Mouse (Mus musculus) forebrain, embryonic 12.5 days (tissue): ENCODE measurements around the gene Ccdc36. TPM values are rescaled to one million over a fixed set of nuclear protein-coding genes. Genes with fewer than 3 reads are reported as not detected.
A peak's percentile ranks its signal among the peaks of the same experiment; 100 is the strongest.

Experiments
- ATAC-seq: fragments of 200-750 bp; cut with Nextera tagmentation; 2 replicates; pipeline ENCODE4 v1.8.0; 2017; ENCODE audit warnings: moderate TSS enrichment; ENCODE audit not compliant: low FRiP score
- H3K27ac ChIP-seq: fragments of 300-500 bp; sonication (generic); 2 replicates; pipeline ENCODE4 v1.5.1; 2016; ENCODE audit warnings: mild to moderate bottlenecking
- H3K27me3 ChIP-seq: fragments of 300-500 bp; sonication (generic); 2 replicates; pipeline ENCODE4 v1.6.1; 2016; ENCODE audit warnings: mild to moderate bottlenecking
- H3K36me3 ChIP-seq: fragments of 300-500 bp; sonication (generic); replicated peaks from 2 replicates; pipeline ENCODE4 v1.6.1; 2016; ENCODE audit warnings: mild to moderate bottlenecking
- H3K4me1 ChIP-seq: fragments of 300-500 bp; sonication (generic); 2 replicates; pipeline ENCODE4 v1.6.1; 2016
- H3K4me2 ChIP-seq: fragments of 300-500 bp; sonication (generic); 2 replicates; pipeline ENCODE4 v1.6.1; 2016; ENCODE audit warnings: mild to moderate bottlenecking, moderate library complexity
- H3K4me3 ChIP-seq: fragments of 300-500 bp; sonication (generic); replicated peaks from 2 replicates; pipeline ENCODE4 v1.5.1; 2016; ENCODE audit warnings: mild to moderate bottlenecking
- H3K9ac ChIP-seq: fragments of 300-500 bp; sonication (generic); 2 replicates; pipeline ENCODE4 v1.6.1; 2016; ENCODE audit warnings: mild to moderate bottlenecking
- H3K9me3 ChIP-seq: fragments of 300-500 bp; sonication (generic); 2 replicates; pipeline ENCODE4 v1.6.1; 2016
- WGBS: fragments of 180-500 bp; shearing (Covaris S2); methylation state at CpG from one replicate; pipeline ENCODE4 v1.1.7; 2016; 5-methylcytosine and 5-hydroxymethylcytosine counted together
- polyA plus RNA-seq: library from polyadenylated mRNA; unstranded; fragments of >200 nt; fragmentation: Nextera tagmentation; extraction: Ambion mirVana; gene quantifications from 2 replicates; pipeline ENCODE4 v1.2.1, GENCODE M21; 2016

Ccdc36 gene
- 1.1 and 1.4 TPM in 2 replicates for polyA plus RNA-seq

DNA sequence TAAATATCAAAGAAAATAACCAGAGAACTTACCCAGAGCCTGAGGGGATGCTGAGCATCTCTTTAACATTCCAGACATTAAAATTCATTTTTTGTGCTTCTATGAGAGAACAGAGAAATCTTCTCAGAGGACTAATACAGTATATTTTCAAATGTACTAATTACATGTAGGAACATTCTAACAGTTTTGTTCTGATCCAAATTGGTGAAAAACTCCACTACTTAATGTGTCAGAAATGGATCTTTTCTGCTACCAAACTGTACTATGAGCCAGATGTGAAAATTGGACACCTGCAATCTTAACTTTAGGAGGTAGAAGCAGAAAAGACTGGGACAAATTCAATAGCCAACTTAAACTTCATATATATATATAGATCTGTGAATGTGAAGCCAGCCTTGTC lies at the start of gene Ccdc36:
TSS of gene Ccdc36 (minus strand) at position 101 of the 400 bp plus-strand sequence.
- Histone ChIP-seq H3K4me2 (no peak within 1 kb of the TSS), H3K4me3 (no peak within 1 kb of the TSS), H3K27me3 (no peaks in the 10 kb centered on the region), H3K4me1 (no peaks in the 10 kb centered on the region; the same call in 1 of the 2 replicates), H3K9ac (no peak within 1 kb of the TSS), H3K36me3 (no peaks in the 10 kb centered on the region), H3K9me3 (no peaks in the 10 kb centered on the region), H3K27ac (no peak within 1 kb of the TSS)
- ATAC-seq: no peak

DNA sequence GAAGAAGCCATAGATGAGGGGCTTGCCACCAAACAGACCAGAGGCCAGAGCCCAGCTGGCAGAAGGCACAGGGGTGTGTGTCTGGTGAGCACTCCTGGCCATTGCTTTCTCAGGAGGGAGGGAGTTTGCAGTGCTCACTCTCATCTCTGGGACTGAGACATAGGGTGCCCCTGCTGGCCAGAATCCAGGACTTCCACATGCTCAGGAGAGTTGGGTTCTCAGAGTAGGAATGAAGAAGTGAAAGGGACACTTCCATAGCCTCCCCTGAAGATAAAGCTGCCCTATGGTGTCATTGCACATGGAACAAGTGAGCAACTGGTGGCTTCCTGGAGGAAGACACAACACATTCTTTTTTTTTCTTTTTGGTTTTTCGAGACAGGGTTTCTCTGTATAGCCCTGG lies 46.2 kb upstream of the Ccdc36 start:
- Histone ChIP-seq H3K4me3 (no peak overlapping the region), H3K36me3 (no peaks in the 10 kb centered on the region), H3K4me2 (no peak overlapping the region), H3K4me1 (peaks cover 11% of the 10 kb centered on the region), H3K27me3 (no peaks in the 10 kb centered on the region), H3K27ac (no peak overlapping the region), H3K9ac (no peak overlapping the region), H3K9me3 (no peaks in the 10 kb centered on the region)
- 53% methylated on average over 1 of the region's 1 CpGs for WGBS
- ATAC-seq: no peak

DNA sequence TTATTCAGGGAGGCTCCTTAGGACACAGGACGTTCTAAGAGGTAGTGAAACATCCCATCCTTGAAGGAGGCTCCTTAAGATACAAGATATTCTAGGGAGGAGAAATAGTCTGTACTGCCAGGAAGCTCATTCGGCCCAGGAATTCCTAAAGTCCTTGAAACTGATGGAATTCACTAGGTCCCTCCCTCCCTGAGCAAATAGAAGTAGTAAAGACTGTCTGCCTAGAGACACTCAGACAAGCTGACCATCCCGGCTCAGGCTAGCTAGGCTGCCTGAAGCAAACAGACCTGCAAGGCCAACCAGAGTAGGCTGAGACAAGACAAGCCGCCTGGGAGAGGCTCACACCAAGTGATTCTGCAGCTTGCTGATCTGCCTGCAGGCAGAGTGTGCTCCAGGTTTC lies 41.6 kb upstream of the Ccdc36 start:
- no peak overlapping the region for H3K4me2 ChIP-seq
- no peak for ATAC-seq
- no peak overlapping the region for H3K9ac ChIP-seq
- no peak overlapping the region for H3K27ac ChIP-seq
- WGBS: 83% methylated on average over 4 of the region's 4 CpGs
- no peak overlapping the region for H3K4me3 ChIP-seq
- H3K36me3 ChIP-seq: peaks cover 22% of the 10 kb centered on the region
- H3K9me3 ChIP-seq: no peaks in the 10 kb centered on the region
- no peaks in the 10 kb centered on the region for H3K27me3 ChIP-seq
- H3K4me1 ChIP-seq: no peaks in the 10 kb centered on the region

DNA sequence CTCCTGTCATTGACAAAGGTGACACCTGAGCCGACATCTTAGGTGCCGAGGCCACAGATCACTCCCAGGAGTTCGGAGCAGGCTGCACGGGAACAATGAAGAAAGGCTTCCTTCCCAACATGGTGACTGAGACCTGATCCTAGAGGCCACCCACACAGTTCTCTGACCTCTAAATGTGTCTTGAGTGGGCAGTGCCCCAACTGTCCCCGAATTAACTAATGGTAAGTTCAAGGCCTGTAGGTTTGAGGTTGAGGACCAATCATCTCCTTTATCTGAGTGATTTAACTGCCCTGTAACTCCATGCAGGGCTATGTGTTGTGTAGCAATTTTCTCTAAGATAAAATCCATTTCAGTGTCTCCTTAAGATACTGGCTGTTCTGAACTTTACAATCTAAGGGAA lies 41.1 kb upstream of the Ccdc36 start:
- Histone ChIP-seq H3K4me3 (no peak overlapping the region), H3K27me3 (no peaks in the 10 kb centered on the region), H3K9me3 (no peaks in the 10 kb centered on the region), H3K4me2 (no peak overlapping the region), H3K36me3 (peaks cover 24% of the 10 kb centered on the region), H3K4me1 (no peaks in the 10 kb centered on the region), H3K9ac (no peak overlapping the region), H3K27ac (no peak overlapping the region)
- WGBS: 83% methylated on average over 5 of the region's 5 CpGs
- ATAC-seq: no peak

DNA sequence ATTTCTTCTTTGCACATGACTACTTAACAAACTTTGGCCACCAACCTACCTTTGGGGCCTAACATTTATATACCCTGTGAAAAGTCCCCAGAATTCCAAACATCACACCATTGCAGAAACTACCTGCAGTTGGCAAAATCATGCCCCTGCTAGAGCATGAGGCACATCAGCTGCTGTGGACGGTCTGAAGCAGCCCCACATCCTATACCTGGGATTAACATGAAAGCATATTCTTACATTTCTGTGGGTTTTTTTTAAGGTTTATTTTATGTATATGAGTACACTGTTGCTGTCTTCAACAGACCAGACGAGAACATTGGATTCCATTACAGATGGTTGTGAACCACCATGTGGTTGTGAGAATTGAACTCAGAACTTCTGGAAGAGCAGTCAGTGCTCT lies 37.9 kb upstream of the Ccdc36 start:
- Histone ChIP-seq H3K4me2 (no peak overlapping the region), H3K36me3 (peaks cover 41% of the 10 kb centered on the region), H3K27ac (no peak overlapping the region), H3K9me3 (no peaks in the 10 kb centered on the region), H3K27me3 (no peaks in the 10 kb centered on the region), H3K4me3 (no peak overlapping the region), H3K9ac (no peak overlapping the region), H3K4me1 (peaks cover 10% of the 10 kb centered on the region)
- 93% methylated on average over 2 of the region's 2 CpGs for WGBS
- no peak for ATAC-seq

DNA sequence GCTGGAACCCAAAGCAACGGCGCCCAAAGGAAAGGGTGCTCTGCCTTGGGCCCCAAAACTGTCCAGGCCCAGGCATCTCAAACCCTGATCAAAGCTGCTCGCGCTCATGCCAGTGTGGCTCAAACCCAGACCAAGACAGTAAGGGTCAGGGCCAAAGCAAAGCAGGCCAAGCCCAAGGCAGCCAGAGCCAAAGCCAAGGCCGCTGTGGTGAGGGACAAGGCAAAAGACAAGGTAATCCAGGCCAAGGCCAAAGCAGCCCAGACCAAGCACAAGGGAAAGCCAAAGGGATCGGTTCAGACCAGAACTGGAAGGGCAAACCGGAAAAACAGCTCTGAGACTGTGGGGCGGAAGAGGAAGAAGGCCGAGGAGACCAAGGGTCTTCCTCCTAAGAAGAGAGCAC lies 35.4 kb upstream of the Ccdc36 start:
- H3K4me3 ChIP-seq: no peak overlapping the region
- peaks cover 13% of the 10 kb centered on the region for H3K4me1 ChIP-seq
- 0 out of 2 replicates have a peak, but pooled peaks cover 8% of the 10 kb centered on the region for H3K27me3 ChIP-seq
- WGBS: 96% methylated on average over 9 of the region's 9 CpGs
- peaks cover 41% of the 10 kb centered on the region for H3K36me3 ChIP-seq
- no peak for ATAC-seq
- no peaks in the 10 kb centered on the region for H3K9me3 ChIP-seq
- H3K9ac ChIP-seq: no peak overlapping the region
- no peak overlapping the region for H3K27ac ChIP-seq
- H3K4me2 ChIP-seq: no peak overlapping the region

DNA sequence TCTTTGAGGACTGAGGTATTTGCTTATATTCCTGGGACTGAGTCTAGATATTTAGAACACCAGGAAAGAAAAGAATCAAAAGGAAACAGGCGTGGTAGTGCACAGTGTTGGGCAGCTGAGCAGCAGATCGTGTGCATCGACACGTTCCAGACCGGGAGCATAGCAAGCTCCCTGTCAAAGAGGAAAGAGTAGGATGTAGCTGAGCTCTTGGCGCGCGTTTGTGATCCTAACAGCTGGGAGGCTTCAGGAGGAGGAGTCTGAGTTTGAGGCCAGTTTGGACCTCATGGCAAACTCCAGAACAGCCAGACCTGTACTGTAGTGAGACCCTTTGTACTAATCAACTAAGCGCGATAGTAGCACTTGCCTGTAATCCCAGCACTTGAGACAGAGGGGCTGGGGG lies 33.9 kb upstream of the Ccdc36 start:
- Histone ChIP-seq H3K4me1 (peaks cover 13% of the 10 kb centered on the region), H3K9ac (no peak overlapping the region), H3K4me3 (no peak overlapping the region), H3K4me2 (no peak overlapping the region), H3K36me3 (peaks cover 41% of the 10 kb centered on the region), H3K9me3 (no peaks in the 10 kb centered on the region), H3K27ac (no peak overlapping the region), H3K27me3 (0 out of 2 replicates have a peak, but pooled peaks cover 8% of the 10 kb centered on the region)
- no peak for ATAC-seq
- WGBS: 97% methylated on average over 10 of the region's 10 CpGs

DNA sequence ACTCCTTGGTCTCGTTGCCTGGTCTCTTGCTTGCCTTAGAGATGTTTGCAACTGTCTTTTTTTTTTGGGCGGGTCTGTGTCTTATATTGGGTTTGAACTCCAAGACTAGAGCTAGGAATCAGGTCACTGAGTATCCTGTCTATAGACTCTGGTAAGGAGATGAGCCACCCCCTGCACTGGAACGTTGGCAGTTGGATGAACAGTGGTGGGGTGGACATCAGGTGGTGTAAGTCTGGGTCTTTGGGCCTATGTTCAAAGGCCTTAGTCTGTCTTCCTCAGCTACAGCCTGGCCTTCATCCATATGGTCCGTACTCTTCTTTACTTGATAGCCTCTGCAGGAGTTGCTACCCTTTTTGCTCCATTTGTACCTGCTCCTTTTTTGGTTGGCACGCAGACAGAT lies 33.4 kb upstream of the Ccdc36 start:
- ATAC-seq: no peak
- Histone ChIP-seq H3K9me3 (no peaks in the 10 kb centered on the region), H3K27me3 (0 out of 2 replicates have a peak, but pooled peaks cover 8% of the 10 kb centered on the region), H3K4me1 (peaks cover 13% of the 10 kb centered on the region), H3K27ac (no peak overlapping the region), H3K4me3 (peak overlapping the region; percentile 95), H3K4me2 (peak overlapping the region; percentile 87), H3K9ac (no peak overlapping the region; the same call in 1 of the 2 replicates), H3K36me3 (peaks cover 37% of the 10 kb centered on the region)
- 88% methylated on average over 5 of the region's 5 CpGs for WGBS

DNA sequence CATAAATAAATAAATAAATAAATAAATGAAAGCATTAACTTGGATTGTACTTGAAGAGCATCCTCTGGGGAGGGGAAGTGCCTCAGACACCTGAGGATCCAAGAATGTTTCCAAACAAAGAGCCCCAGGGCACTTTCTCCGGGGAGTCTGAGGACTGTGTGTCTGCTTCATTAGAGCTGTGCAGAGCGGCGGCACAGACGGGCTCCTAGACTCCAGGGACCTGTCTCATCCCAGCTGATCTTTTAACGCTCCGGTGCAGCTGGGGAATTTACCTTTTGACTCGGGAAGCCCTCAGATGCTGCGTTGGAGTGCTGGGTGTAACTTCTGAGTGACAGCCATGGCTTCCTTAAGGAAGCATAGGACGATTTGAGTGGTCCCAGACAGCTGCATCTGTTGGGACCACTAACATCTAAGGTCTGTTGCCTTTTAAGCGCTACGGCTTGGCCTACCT lies 32.9 kb upstream of the Ccdc36 start, which contains the start of gene Klhdc8b:
TSS of gene Klhdc8b (minus strand) at position 401 of the 451 bp plus-strand sequence.
- Histone ChIP-seq H3K27ac (peak within 1 kb of the TSS; percentile 82), H3K27me3 (0 out of 2 replicates have a peak, but pooled peaks cover 8% of the 10 kb centered on the region), H3K4me3 (peak within 1 kb of the TSS; percentile 95), H3K9me3 (no peaks in the 10 kb centered on the region), H3K9ac (peak within 1 kb of the TSS; percentile 91), H3K36me3 (peaks cover 33% of the 10 kb centered on the region), H3K4me2 (peak within 1 kb of the TSS; percentile 87), H3K4me1 (peaks cover 13% of the 10 kb centered on the region)
- ATAC-seq: peak; percentile 30; the same call in 1 of the 2 replicates
- WGBS: 28% methylated on average over 11 of the region's 11 CpGs

DNA sequence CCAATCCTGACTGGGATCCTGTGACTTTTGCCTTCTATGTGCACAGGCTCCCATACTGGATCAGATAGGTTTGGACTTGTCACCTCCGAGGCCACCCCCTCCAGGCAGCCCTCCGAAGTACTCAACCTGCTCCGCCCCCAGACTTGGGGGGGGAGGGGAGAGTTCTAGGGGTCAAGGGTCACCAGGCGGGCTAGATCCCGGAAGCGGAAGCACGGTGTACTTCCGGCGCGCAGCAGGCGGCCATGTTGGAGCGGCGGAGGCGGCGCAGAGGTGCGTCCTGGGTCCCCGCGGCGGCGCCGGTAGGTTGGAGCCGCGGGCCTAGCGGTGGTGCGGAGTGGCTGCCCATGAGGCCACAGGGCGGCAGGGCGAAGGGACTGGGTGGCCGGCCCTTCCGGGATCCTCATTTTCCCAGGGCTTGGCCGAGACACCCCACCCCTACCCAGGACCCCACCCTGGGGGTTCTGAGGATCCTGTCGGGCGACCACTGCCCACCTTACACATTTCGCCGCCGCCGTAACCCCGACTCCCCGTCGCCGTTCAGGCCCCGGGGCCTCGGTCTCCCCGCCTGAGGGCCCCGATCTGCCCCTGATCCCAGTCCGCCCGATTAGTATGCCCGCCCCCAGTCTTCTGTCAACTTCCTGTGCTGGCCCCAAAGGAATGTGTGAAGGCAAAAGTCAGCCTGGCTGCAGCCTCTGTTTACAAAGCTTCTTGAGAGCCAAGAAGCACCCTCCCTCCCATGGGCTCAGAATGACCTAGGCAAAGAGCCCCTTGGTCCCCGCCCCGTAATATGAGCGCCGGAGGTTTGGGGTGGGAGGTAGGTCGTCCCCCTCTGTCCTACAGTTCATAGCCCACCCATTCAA lies 32.3 kb upstream of the Ccdc36 start, which contains the start of gene Ccdc71:
TSS of gene Ccdc71 (plus strand) at position 209 of the 860 bp plus-strand sequence.
- Histone ChIP-seq H3K36me3 (peaks cover 26% of the 10 kb centered on the region), H3K27ac (peak within 1 kb of the TSS; percentile 82), H3K4me1 (peaks cover 13% of the 10 kb centered on the region), H3K27me3 (0 out of 2 replicates have a peak, but pooled peaks cover 11% of the 10 kb centered on the region), H3K4me3 (peak within 1 kb of the TSS; percentile 95), H3K4me2 (peak within 1 kb of the TSS; percentile 87), H3K9me3 (no peaks in the 10 kb centered on the region), H3K9ac (peak within 1 kb of the TSS; percentile 91)
- WGBS: under 1% methylated on average over 51 of the region's 52 CpGs
- ATAC-seq: peak; percentile 86

DNA sequence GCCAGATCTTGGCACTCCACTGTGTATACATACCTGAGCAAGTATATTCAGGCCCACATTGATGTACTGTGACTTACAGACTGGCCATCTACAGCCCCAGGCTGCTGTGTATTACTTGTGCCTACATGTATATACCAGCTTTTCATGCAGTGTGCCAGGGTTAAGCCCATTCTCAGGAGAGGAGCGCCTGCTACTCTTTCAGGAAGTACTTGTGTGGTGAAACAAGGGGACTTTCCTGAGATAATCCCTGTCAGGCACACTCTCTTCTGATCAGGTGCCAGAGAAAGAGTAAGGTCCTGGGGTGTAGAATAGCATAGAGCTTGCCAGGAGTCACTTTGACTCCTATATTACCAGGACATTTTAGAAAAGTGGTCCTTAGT lies 31.6 kb upstream of the Ccdc36 start:
- ATAC-seq: no peak
- Histone ChIP-seq H3K36me3 (peaks cover 20% of the 10 kb centered on the region), H3K4me3 (peak overlapping the region; percentile 95), H3K4me1 (peaks cover 13% of the 10 kb centered on the region), H3K4me2 (peak overlapping the region; percentile 87), H3K27ac (peak overlapping the region; percentile 82; the same call in 1 of the 2 replicates), H3K9ac (no peak overlapping the region), H3K27me3 (0 out of 2 replicates have a peak, but pooled peaks cover 11% of the 10 kb centered on the region), H3K9me3 (no peaks in the 10 kb centered on the region)
- 90% methylated on average over 1 of the region's 1 CpGs for whole genome bisulfite sequencing

DNA sequence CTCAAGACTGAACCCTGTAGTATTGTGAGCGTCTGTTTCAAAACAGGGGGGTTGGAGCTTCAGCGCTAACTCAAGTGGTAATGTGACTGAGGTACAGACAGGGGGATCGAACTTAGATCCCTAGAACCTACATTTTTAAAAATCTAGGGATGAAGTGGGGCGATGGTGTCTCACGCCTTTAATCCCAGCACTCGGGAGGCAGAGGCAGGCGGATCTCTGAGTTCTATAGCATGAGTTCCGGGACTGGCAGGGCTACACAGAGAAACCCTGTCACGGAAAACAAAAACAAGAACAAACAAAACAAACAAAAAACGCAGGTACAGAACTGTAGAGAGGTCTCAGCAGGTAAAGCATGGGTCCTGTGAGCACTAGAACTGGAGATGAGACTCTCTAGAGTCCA lies 28.7 kb upstream of the Ccdc36 start:
- no peaks in the 10 kb centered on the region for H3K36me3 ChIP-seq
- no peak overlapping the region for H3K4me2 ChIP-seq
- peaks cover 23% of the 10 kb centered on the region for H3K4me1 ChIP-seq
- H3K4me3 ChIP-seq: no peak overlapping the region
- no peaks in the 10 kb centered on the region for H3K9me3 ChIP-seq
- no peak overlapping the region for H3K9ac ChIP-seq
- ATAC-seq: no peak
- no peak overlapping the region for H3K27ac ChIP-seq
- 88% methylated on average over 10 of the region's 10 CpGs for WGBS
- 0 out of 2 replicates have a peak, but pooled peaks cover 11% of the 10 kb centered on the region for H3K27me3 ChIP-seq
